Mouse (Mus musculus): ENCODE measurements around the gene Slc34a1. TPM values are rescaled to one million over a fixed set of nuclear protein-coding genes. Genes with fewer than 3 reads are reported as not detected.

Gene Slc34a1
- polyA plus RNA-seq, 1 experiment from 2014 or later: not detected

DNA sequence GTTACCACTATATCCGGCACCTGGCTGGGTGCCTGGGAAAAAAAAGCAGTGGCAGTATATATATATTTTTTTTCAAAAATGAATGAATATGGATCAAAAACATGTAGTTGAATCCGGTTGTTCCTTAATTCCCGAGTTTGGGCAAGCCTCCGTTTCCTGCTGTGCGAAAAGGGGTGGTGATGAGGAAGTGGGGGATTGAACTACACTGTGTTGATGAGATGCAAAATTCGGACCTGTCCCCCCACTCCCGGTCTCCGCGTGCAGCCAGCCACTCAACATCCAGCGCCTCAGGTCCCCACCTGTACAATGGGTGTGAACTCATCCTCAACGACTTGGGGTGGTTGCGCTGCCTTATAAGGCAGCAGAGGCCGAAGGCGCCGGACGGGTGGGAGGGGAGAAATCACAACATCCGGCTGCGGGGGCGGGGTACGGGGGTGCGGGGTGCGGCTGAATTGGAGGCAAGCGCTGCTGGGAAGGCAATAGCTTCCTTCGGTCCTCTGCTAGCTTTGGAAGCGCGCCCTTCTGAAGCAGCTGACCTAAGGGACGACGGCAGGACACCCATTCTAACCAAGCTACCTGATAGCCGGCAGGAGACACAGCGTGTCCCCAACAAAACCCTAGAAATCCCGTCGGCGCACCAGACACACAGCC, 46.4 kb downstream of the Slc34a1 start:
- ATAC-seq (replicated peaks; ENCODE audit: low FRiP score, low TSS enrichment, low read depth) (peak; percentile 79), DNase-seq (ENCODE audit: low spot score) (no peak)
- Histone ChIP-seq H3K36me3 (ENCODE audit: control insufficient read depth, insufficient read depth, low read length) (peaks cover 8% of the 10 kb centered on the region; the same call in 1 of the 2 replicates), H3K27me3 (replicated peaks; ENCODE audit: control insufficient read depth, insufficient read depth, low read length) (no peaks in the 10 kb centered on the region), H3K4me1 (replicated peaks; ENCODE audit: control insufficient read depth, insufficient read depth, low read length) (peaks cover 26% of the 10 kb centered on the region), H3K9me3 (ENCODE audit: control insufficient read depth, low read length) (no peaks in the 10 kb centered on the region), H3K4me3 (ENCODE audit: low read depth, low read length) (peak overlapping the region; percentile 87), H3K4me2 (ENCODE audit: low read length) (peak overlapping the region; percentile 61), H3K9ac (ENCODE audit: low read length) (peak overlapping the region; percentile 55), H3K27ac (ENCODE audit: low read depth) (peak overlapping the region; percentile 95)
- WGBS: 2% methylated on average over 33 of the region's 33 CpGs

- peaks cover 26% of the 10 kb centered on the region for H3K4me1 ChIP-seq (replicated peaks; ENCODE audit: control insufficient read depth, insufficient read depth, low read length)
- peak within 1 kb of the TSS; percentile 96 for H3K9ac ChIP-seq (ENCODE audit: low read length)
- H3K27me3 ChIP-seq (replicated peaks; ENCODE audit: control insufficient read depth, insufficient read depth, low read length): no peaks in the 10 kb centered on the region
- no peaks in the 10 kb centered on the region for H3K9me3 ChIP-seq (ENCODE audit: control insufficient read depth, low read length)
- peak within 1 kb of the TSS; percentile 94 for H3K4me2 ChIP-seq (ENCODE audit: low read length)
- H3K4me3 ChIP-seq (ENCODE audit: low read depth, low read length): peak within 1 kb of the TSS; percentile 87
- WGBS: 0% methylated on average over 30 of the region's 35 CpGs
- peak within 1 kb of the TSS; percentile 95 for H3K27ac ChIP-seq (ENCODE audit: low read depth)
- H3K36me3 ChIP-seq (ENCODE audit: control insufficient read depth, insufficient read depth, low read length): peaks cover 13% of the 10 kb centered on the region
- DNase-seq (ENCODE audit: low spot score) (peak; percentile 99), ATAC-seq (replicated peaks; ENCODE audit: low FRiP score, low TSS enrichment, low read depth) (peak; percentile 96)
Measured at GRCm38 (mm10) chr13:55444937-55445315, 46.9 kb downstream of the Slc34a1 start, which contains the start of gene Grk6. TSS of gene Grk6 (plus strand) at chr13:55445072.

DNA sequence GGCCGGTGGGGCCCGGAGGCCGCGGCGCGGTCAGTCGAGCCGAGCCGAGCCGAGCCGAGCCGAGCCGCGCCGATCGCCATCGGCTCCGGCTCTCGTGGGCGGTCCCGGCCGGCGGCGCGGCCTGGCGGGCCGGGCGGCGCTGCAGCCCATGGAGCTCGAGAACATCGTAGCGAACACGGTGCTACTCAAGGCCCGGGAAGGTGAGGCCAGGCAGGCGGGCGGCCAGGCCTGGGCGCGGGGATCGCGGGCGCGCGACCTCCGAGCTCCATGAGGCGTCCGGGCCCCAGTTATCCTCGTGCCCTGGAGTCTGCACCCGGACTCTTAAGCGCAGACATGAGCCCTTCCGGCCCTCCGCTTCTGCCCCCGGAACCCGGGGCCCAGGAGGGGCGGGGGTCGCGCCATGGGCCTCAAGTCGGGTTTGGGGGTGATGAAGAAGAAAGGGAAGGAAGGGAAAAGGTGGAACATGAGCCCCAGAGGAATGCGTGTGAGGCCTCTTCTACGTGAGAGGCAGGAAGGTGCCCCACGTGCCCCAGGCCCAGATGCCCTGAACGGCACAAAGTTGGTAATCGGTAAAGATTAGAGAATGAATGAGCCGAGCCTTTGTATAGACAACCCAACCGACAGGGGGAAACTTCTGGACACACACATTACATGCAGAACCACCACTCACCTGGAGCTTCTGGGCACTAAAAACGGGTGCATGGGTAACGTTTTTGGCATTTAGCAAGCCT, 47.5 kb downstream of the Slc34a1 start:
- H3K4me1 ChIP-seq (replicated peaks; ENCODE audit: control insufficient read depth, insufficient read depth, low read length): peaks cover 26% of the 10 kb centered on the region
- H3K27me3 ChIP-seq (replicated peaks; ENCODE audit: control insufficient read depth, insufficient read depth, low read length): no peaks in the 10 kb centered on the region
- H3K36me3 ChIP-seq (ENCODE audit: control insufficient read depth, insufficient read depth, low read length): peaks cover 19% of the 10 kb centered on the region
- peak overlapping the region; percentile 94 for H3K4me2 ChIP-seq (ENCODE audit: low read length)
- peak overlapping the region; percentile 87 for H3K4me3 ChIP-seq (ENCODE audit: low read depth, low read length)
- peak overlapping the region; percentile 96 for H3K9ac ChIP-seq (ENCODE audit: low read length)
- no peaks in the 10 kb centered on the region for H3K9me3 ChIP-seq (ENCODE audit: control insufficient read depth, low read length)
- ATAC-seq (replicated peaks; ENCODE audit: low FRiP score, low TSS enrichment, low read depth): no peak
- H3K27ac ChIP-seq (ENCODE audit: low read depth): peak overlapping the region; percentile 95
- WGBS: under 1% methylated on average over 58 of the region's 66 CpGs
- peak; percentile 77 for DNase-seq (ENCODE audit: low spot score)

DNA sequence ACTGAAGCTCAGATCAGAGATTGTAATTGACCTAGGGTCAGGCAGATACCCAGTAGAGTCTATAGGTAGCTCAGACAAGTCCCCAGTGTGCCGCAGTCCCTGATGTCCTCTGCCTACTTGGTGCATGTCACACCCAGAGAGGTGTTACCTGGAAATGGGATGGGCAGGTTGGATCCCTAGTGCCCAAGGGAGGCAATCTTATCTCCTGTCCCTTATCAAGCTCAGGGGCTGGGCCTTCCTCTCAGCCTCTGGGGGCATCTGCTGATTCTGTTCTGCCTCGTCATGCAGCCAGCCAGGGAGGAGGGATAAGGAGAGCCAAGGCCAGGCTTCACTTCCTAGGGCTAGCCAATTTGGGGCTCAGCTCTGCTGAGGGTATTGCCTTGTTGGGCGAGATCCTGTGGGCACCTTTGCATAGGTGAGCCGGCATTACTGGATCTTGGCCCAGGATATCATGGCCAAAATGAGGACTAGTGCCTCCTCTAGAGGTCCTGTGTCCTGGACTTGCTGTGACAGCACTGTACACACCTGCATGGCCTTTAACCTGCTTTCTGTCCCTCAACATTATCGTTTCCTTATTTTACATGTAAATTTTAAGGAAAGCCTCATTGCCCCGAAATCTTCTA, 48.6 kb downstream of the Slc34a1 start:
- Histone ChIP-seq H3K9ac (ENCODE audit: low read length) (peak overlapping the region; percentile 96; the same call in 1 of the 2 replicates), H3K9me3 (ENCODE audit: control insufficient read depth, low read length) (no peaks in the 10 kb centered on the region), H3K27me3 (replicated peaks; ENCODE audit: control insufficient read depth, insufficient read depth, low read length) (no peaks in the 10 kb centered on the region), H3K4me1 (replicated peaks; ENCODE audit: control insufficient read depth, insufficient read depth, low read length) (peaks cover 26% of the 10 kb centered on the region), H3K27ac (ENCODE audit: low read depth) (no peak overlapping the region), H3K36me3 (ENCODE audit: control insufficient read depth, insufficient read depth, low read length) (peaks cover 30% of the 10 kb centered on the region), H3K4me3 (ENCODE audit: low read depth, low read length) (peak overlapping the region; percentile 87), H3K4me2 (ENCODE audit: low read length) (peak overlapping the region; percentile 94)
- DNase-seq (ENCODE audit: low spot score) (no peak), ATAC-seq (replicated peaks; ENCODE audit: low FRiP score, low TSS enrichment, low read depth) (no peak)
- 70% methylated on average over 6 of the region's 6 CpGs for WGBS

DNA sequence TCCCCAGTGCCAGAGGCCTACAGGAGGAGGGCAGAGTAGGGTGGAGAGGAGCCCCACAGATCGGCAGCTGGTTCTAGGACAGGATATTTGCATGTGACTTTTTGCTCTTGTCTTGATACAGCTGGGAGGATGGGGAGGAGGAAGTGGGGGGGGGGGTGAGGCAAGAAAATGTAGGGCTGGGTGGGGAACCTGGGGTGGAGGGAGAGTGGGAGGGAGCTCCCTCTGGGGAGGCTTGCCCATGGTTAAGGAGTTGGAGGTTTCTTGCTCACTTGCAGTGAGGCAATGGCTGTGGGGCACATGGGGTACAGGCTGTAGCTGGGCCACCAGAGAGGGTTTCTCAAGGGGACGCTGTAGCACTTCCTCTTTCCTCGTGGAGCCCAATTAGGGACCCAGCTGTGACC, 49.6 kb downstream of the Slc34a1 start:
- no peak for DNase-seq (ENCODE audit: low spot score)
- no peaks in the 10 kb centered on the region for H3K27me3 ChIP-seq (replicated peaks; ENCODE audit: control insufficient read depth, insufficient read depth, low read length)
- peaks cover 26% of the 10 kb centered on the region for H3K4me1 ChIP-seq (replicated peaks; ENCODE audit: control insufficient read depth, insufficient read depth, low read length)
- no peak overlapping the region for H3K4me2 ChIP-seq (ENCODE audit: low read length)
- no peak overlapping the region for H3K9ac ChIP-seq (ENCODE audit: low read length)
- no peaks in the 10 kb centered on the region for H3K9me3 ChIP-seq (ENCODE audit: control insufficient read depth, low read length)
- ATAC-seq (replicated peaks; ENCODE audit: low FRiP score, low TSS enrichment, low read depth): no peak
- WGBS: 64% methylated on average over 3 of the region's 3 CpGs
- no peak overlapping the region for H3K4me3 ChIP-seq (ENCODE audit: low read depth, low read length)
- H3K36me3 ChIP-seq (ENCODE audit: control insufficient read depth, insufficient read depth, low read length): peaks cover 40% of the 10 kb centered on the region
- no peak overlapping the region for H3K27ac ChIP-seq (ENCODE audit: low read depth)

GRCm38 (mm10) chr13:55448131-55448530, 50.1 kb downstream of the Slc34a1 start:
- Histone ChIP-seq H3K9ac (ENCODE audit: low read length) (no peak overlapping the region), H3K27ac (ENCODE audit: low read depth) (no peak overlapping the region), H3K4me1 (replicated peaks; ENCODE audit: control insufficient read depth, insufficient read depth, low read length) (peaks cover 26% of the 10 kb centered on the region), H3K36me3 (ENCODE audit: control insufficient read depth, insufficient read depth, low read length) (peaks cover 45% of the 10 kb centered on the region), H3K9me3 (ENCODE audit: control insufficient read depth, low read length) (no peaks in the 10 kb centered on the region), H3K4me2 (ENCODE audit: low read length) (no peak overlapping the region), H3K4me3 (ENCODE audit: low read depth, low read length) (no peak overlapping the region), H3K27me3 (replicated peaks; ENCODE audit: control insufficient read depth, insufficient read depth, low read length) (no peaks in the 10 kb centered on the region)
- ATAC-seq (replicated peaks; ENCODE audit: low FRiP score, low TSS enrichment, low read depth) (no peak), DNase-seq (ENCODE audit: low spot score) (no peak)
- WGBS: 91% methylated on average over 5 of the region's 5 CpGs

GRCm38 (mm10) chr13:55449205-55449604, 51.2 kb downstream of the Slc34a1 start:
- DNase-seq (ENCODE audit: low spot score): no peak
- Histone ChIP-seq H3K36me3 (ENCODE audit: control insufficient read depth, insufficient read depth, low read length) (peaks cover 56% of the 10 kb centered on the region), H3K27ac (ENCODE audit: low read depth) (no peak overlapping the region), H3K9me3 (ENCODE audit: control insufficient read depth, low read length) (no peaks in the 10 kb centered on the region), H3K4me2 (ENCODE audit: low read length) (no peak overlapping the region), H3K27me3 (replicated peaks; ENCODE audit: control insufficient read depth, insufficient read depth, low read length) (no peaks in the 10 kb centered on the region), H3K9ac (ENCODE audit: low read length) (no peak overlapping the region), H3K4me3 (ENCODE audit: low read depth, low read length) (no peak overlapping the region), H3K4me1 (replicated peaks; ENCODE audit: control insufficient read depth, insufficient read depth, low read length) (peaks cover 21% of the 10 kb centered on the region)
- ATAC-seq (replicated peaks; ENCODE audit: low FRiP score, low TSS enrichment, low read depth): no peak
- WGBS: 94% methylated on average over 9 of the region's 9 CpGs

DNA sequence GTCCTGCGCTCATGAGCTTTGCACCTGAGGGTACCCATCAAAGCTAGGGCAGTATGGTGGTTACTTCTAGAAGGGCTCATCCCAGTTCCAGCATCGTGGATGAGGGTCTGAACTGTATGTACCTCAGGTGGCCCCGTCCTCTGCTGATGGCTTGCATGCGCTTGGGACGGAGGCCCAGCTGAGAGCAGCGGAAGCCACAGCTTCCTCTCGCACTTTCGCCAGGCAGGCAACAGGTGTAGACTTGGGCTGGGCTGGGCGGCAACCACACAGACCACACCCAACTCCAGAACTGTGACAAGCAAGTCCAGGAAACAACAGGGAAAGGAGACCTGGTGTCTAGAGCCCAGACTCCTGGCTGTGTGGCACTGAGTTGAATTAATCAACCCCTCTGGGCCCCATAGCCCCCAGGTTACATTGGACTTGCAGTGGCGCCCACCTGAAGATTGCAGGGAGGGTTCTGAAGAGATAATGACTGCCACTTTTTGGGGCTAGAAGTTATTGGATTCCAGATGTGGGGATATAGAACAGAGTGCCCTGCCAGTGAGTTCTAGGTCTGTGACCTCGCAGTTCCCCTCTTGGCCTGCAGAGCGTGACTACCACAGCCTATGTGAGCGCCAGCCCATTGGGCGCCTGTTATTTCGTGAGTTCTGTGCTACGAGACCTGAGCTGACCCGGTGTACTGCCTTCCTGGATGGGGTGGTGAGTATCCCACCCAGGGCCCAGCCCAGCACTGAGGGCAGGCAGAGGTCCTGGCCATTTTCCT, 51.9 kb downstream of the Slc34a1 start:
- no peak overlapping the region for H3K4me2 ChIP-seq (ENCODE audit: low read length)
- no peak for DNase-seq (ENCODE audit: low spot score)
- 86% methylated on average over 17 of the region's 17 CpGs for WGBS
- H3K4me3 ChIP-seq (ENCODE audit: low read depth, low read length): no peak overlapping the region
- ATAC-seq (replicated peaks; ENCODE audit: low FRiP score, low TSS enrichment, low read depth): no peak
- H3K27me3 ChIP-seq (replicated peaks; ENCODE audit: control insufficient read depth, insufficient read depth, low read length): no peaks in the 10 kb centered on the region
- H3K36me3 ChIP-seq (ENCODE audit: control insufficient read depth, insufficient read depth, low read length): peaks cover 63% of the 10 kb centered on the region
- no peak overlapping the region for H3K27ac ChIP-seq (ENCODE audit: low read depth)
- H3K4me1 ChIP-seq (replicated peaks; ENCODE audit: control insufficient read depth, insufficient read depth, low read length): peaks cover 21% of the 10 kb centered on the region
- H3K9me3 ChIP-seq (ENCODE audit: control insufficient read depth, low read length): no peaks in the 10 kb centered on the region
- H3K9ac ChIP-seq (ENCODE audit: low read length): no peak overlapping the region

All from intestine, embryonic 14.5 days (tissue).